ENCODE assay signal across 12 mouse cellular contexts in the genomic region with DNA sequence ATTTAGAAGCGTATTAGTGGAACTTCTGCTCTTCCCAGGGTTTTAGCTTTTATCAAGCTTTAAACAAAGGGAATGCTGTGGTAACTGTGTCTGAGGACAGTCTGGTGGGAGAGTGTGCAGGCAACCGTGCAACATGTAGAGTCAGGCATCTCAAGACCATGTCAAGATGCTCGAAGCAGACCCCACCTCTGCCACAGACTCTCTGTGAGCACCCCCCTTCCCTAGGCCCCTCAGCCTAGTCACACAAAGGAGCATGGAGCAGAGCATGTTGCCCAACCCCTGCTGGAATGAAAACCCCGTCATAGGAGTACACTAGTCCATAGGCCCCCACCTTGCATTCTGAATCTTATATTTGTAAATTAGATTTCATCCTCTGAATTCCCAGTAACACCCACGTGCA. TPM values are rescaled to one million over a fixed set of nuclear protein-coding genes. Genes with fewer than 3 reads are reported as not detected.
A peak's percentile ranks its signal among the peaks of the same experiment; 100 is the strongest.
DNase-seq lines count a peak whose midpoint lies in the region; ATAC-seq and TF ChIP-seq lines count a peak whose summit lies in the region.
"Had no signal": no experiment of that assay in that cellular context is flagged by ENCODE, and none has a peak within 500 bp of the region (broad histone marks: within the 10 kb centered on the region; RNA-seq: fewer than 3 reads in every experiment).

No protein-coding gene starts in this region.

- H3K4me3 ChIP-seq in heart, adult 2 months, result 0 out of 2 replicates have a peak overlapping the region, but pooled peaks have one; percentile 3
- H3K4me3 ChIP-seq in kidney, postnatal 0 days (replicated peaks; ENCODE audit: low read depth, low read length), result no peak overlapping the region
- no peak overlapping the region for H3K4me3 ChIP-seq in C2C12 (ENCODE audit: insufficient read depth, poor library complexity, severe bottlenecking)
- no peak overlapping the region for H3K4me3 ChIP-seq in embryonic facial prominence, embryonic 13.5 days
- H3K4me3 ChIP-seq in thymus, adult 2 months (ENCODE audit: control insufficient read depth, insufficient read depth, low read length), result no peak overlapping the region
- H3K4me3 ChIP-seq: forebrain, embryonic 13.5 days had no signal

- no peak overlapping the region for H3K4me2 ChIP-seq in kidney, postnatal 0 days (ENCODE audit: low read length)
- H3K4me2 ChIP-seq in embryonic facial prominence, embryonic 13.5 days, result no peak overlapping the region
- H3K4me2 ChIP-seq: forebrain, embryonic 13.5 days had no signal

- H3K9ac ChIP-seq in heart, adult 2 months (ENCODE audit: low read depth, low read length), result no peak overlapping the region; the same call in 1 of the 2 replicates
- H3K9ac ChIP-seq in kidney, postnatal 0 days (ENCODE audit: low read depth, low read length), result no peak overlapping the region
- H3K9ac ChIP-seq in embryonic facial prominence, embryonic 13.5 days, result no peak overlapping the region
- H3K9ac ChIP-seq: forebrain, embryonic 13.5 days had no signal

- peaks cover 10% of the 10 kb centered on the region for H3K36me3 ChIP-seq in heart, adult 2 months (ENCODE audit: control insufficient read depth, insufficient read depth, low read length)
- H3K36me3 ChIP-seq in kidney, postnatal 0 days (ENCODE audit: insufficient read depth, low read length), result no peaks in the 10 kb centered on the region
- no peaks in the 10 kb centered on the region for H3K36me3 ChIP-seq in C2C12 (ENCODE audit: control insufficient read depth, insufficient read depth)
- no peaks in the 10 kb centered on the region for H3K36me3 ChIP-seq in embryonic facial prominence, embryonic 13.5 days
- no peaks in the 10 kb centered on the region for H3K36me3 ChIP-seq in thymus, adult 2 months (ENCODE audit: control insufficient read depth, insufficient read depth, low read length)

- peak overlapping the region; percentile 57 for H3ac ChIP-seq in C2C12 (ENCODE audit: control insufficient read depth, insufficient read length, low read depth)

- H3K79me3 ChIP-seq in C2C12 (ENCODE audit: low read depth), result no peaks in the 10 kb centered on the region

- peaks cover 14% of the 10 kb centered on the region for H3K4me1 ChIP-seq in heart, adult 2 months (ENCODE audit: control insufficient read depth, insufficient read depth, low read length)
- H3K4me1 ChIP-seq in kidney, postnatal 0 days (replicated peaks; ENCODE audit: insufficient read depth, low read length), result peaks cover 10% of the 10 kb centered on the region; the same call in 1 of the 2 replicates
- H3K4me1 ChIP-seq in embryonic facial prominence, embryonic 13.5 days, result peaks cover 8% of the 10 kb centered on the region
- no peaks in the 10 kb centered on the region for H3K4me1 ChIP-seq in thymus, adult 2 months (replicated peaks; ENCODE audit: control insufficient read depth, insufficient read depth, low read length)
- H3K4me1 ChIP-seq: forebrain, embryonic 13.5 days had no signal

- no peaks in the 10 kb centered on the region for H3K9me3 ChIP-seq in kidney, postnatal 0 days (replicated peaks; ENCODE audit: low read length)
- H3K9me3 ChIP-seq in embryonic facial prominence, embryonic 13.5 days, result no peaks in the 10 kb centered on the region
- H3K9me3 ChIP-seq: forebrain, embryonic 13.5 days had no signal

- H3K27ac ChIP-seq in heart, adult 2 months, result peak overlapping the region; percentile 74
- peak overlapping the region; percentile 75 for H3K27ac ChIP-seq in kidney, postnatal 0 days
- peak overlapping the region; percentile 48 for H3K27ac ChIP-seq in embryonic facial prominence, embryonic 13.5 days
- no peak overlapping the region for H3K27ac ChIP-seq in thymus, adult 2 months (ENCODE audit: control insufficient read depth, insufficient read depth, low read length)
- H3K27ac ChIP-seq: forebrain, embryonic 13.5 days had no signal

- no peaks in the 10 kb centered on the region for H3K27me3 ChIP-seq in heart, adult 2 months (ENCODE audit: control insufficient read depth, insufficient read depth, low read length)
- no peaks in the 10 kb centered on the region for H3K27me3 ChIP-seq in kidney, postnatal 0 days (ENCODE audit: insufficient read depth, low read length)
- no peaks in the 10 kb centered on the region for H3K27me3 ChIP-seq in C2C12 (ENCODE audit: control insufficient read depth, insufficient read depth, insufficient read length)
- no peaks in the 10 kb centered on the region for H3K27me3 ChIP-seq in embryonic facial prominence, embryonic 13.5 days
- no peaks in the 10 kb centered on the region for H3K27me3 ChIP-seq in thymus, adult 2 months (ENCODE audit: control insufficient read depth, insufficient read depth, low read length)
- H3K27me3 ChIP-seq: CH12.LX; forebrain, embryonic 13.5 days had no signal

- intact Hi-C loops in heart, adult 2 months (cut with DNase I), result no loop called here

- TF ChIP-seq CTCF in heart, adult 2 months (IDR thresholded peaks at IDR 0.05), result no peak
- TF ChIP-seq CTCF in kidney, postnatal 0 days (IDR thresholded peaks at IDR 0.05; ENCODE audit: low read depth), result no peak
- TF ChIP-seq CTCF in C2C12 (IDR thresholded peaks at IDR 0.05; ENCODE audit: control insufficient read depth, insufficient read depth, insufficient read length), result no peak
- TF ChIP-seq CTCF in thymus, adult 2 months (IDR thresholded peaks at IDR 0.05; ENCODE audit: borderline replicate concordance, control insufficient read depth, extremely low read depth, insufficient read depth, low read length, poor library complexity), result no peak

- no peak for TF ChIP-seq POLR2A in heart, adult 2 months (IDR thresholded peaks at IDR 0.05; ENCODE audit: insufficient read depth, low read depth, low read length)
- TF ChIP-seq POLR2A in thymus, adult 2 months (IDR thresholded peaks at IDR 0.05; ENCODE audit: control insufficient read depth, extremely low read depth, insufficient read depth, low read length, poor library complexity), result no peak

- no peak for ATAC-seq in kidney, postnatal 0 days (replicated peaks; ENCODE audit: low FRiP score, low read depth)
- ATAC-seq in embryonic facial prominence, embryonic 13.5 days (ENCODE audit: insufficient number of reproducible peaks, insufficient read depth, low FRiP score, low TSS enrichment, low read depth), result no peak
- ATAC-seq: forebrain, embryonic 13.5 days had no signal

- TF ChIP-seq EP300 in heart, adult 2 months (IDR thresholded peaks at IDR 0.05; ENCODE audit: insufficient read depth, low read depth, low read length), result no peak

- 22% methylated on average over 5 of the region's 5 CpGs for WGBS in heart, adult 2 months
- 43% methylated on average over 5 of the region's 5 CpGs for WGBS in kidney, postnatal 0 days
- WGBS in embryonic facial prominence, embryonic 13.5 days, result 60% methylated on average over 5 of the region's 5 CpGs
- WGBS in thymus, adult 2 months, result 75% methylated on average over 5 of the region's 5 CpGs

- no peaks in the 10 kb centered on the region for H3K79me2 ChIP-seq in heart, adult 2 months (replicated peaks; ENCODE audit: control insufficient read depth, insufficient read depth, low read length)
- H3K79me2 ChIP-seq in C2C12 (ENCODE audit: control insufficient read depth, insufficient read depth), result no peaks in the 10 kb centered on the region

- no peak for DNase-seq in heart, adult 2 months
- DNase-seq in heart, adult 8-10 months (ENCODE audit: low spot score), result no peak
- no peak for DNase-seq in kidney, postnatal 0 days (ENCODE audit: low spot score)
- no peak for DNase-seq in kidney, postnatal 10 days
- DNase-seq in thymus, adult 2 months, result no peak
- DNase-seq in c-Kit-positive CD71-positive TER-119-positive erythroid progenitor cells, embryonic 14.5 days (ENCODE audit: low spot score), result no peak
- DNase-seq: cerebellum, postnatal 36 days had no signal

TF ChIP-seq in C2C12, 6 proteins besides CTCF, POLR2A, EP300 and RAD21:
- TF ChIP-seq USF1 (IDR thresholded peaks at IDR 0.05; ENCODE audit: low read depth) (no peak), FOSL1 (IDR thresholded peaks at IDR 0.05; ENCODE audit: insufficient read depth, low read length, poor library complexity, severe bottlenecking) (no peak)

RNA-seq across cellular contexts. Expression of a gene that starts 13.8 kb away (rescaled TPM):
- total RNA-seq in heart, adult 2 months (2021), result 10 to 100 TPM; 63.1 to 66.3 TPM
- polyA plus RNA-seq in heart, adult 2 months (2012; rRNA removed), result 14.8 and 25.1 TPM in 2 replicates
- total RNA-seq in heart, adult 8-10 months (2022), result 10 to 100 TPM; 49.9 to 68.0 (median 60.9) TPM
- 5.5 and 6.4 TPM in 2 replicates for polyA plus RNA-seq in kidney, postnatal 0 days (2015; fragmentation: Nextera tagmentation; extraction: Ambion mirVana)
- 0.02 TPM for polyA plus RNA-seq in C2C12 (2012; fragmentation: generic; extraction: Trizol)
- polyA plus RNA-seq in embryonic facial prominence, embryonic 13.5 days (2015; fragmentation: Nextera tagmentation; extraction: Ambion mirVana), result 2.7 and 2.8 TPM in 2 replicates
- polyA plus RNA-seq in thymus, adult 2 months (2012; rRNA removed), result 1.6 and 1.8 TPM in 2 replicates
- total RNA-seq: CH12.LX; hematopoietic stem cell, adult 5-6 weeks had no signal
